Mouse (Mus musculus) cortical plate, adult 2 months (tissue): ENCODE results near the gene Lnpk. TPM values are rescaled to one million over a fixed set of nuclear protein-coding genes. Genes with fewer than 3 reads are reported as not detected.

Source experiments
- H3K27ac ChIP-seq: fragments of 200-500 bp; 2 replicates; pipeline ENCODE4 v1.5.1; 2012; ENCODE audit warnings: low read length, control low read depth, inconsistent platforms; ENCODE audit not compliant: insufficient read depth
- H3K4me1 ChIP-seq: fragments of 200-500 bp; 2 replicates; pipeline ENCODE4 v1.6.1; 2011; ENCODE audit warnings: low read length; ENCODE audit not compliant: control insufficient read depth, insufficient read depth
- H3K4me3 ChIP-seq: fragments of 200-500 bp; 2 replicates; pipeline ENCODE4 v1.5.1; 2011; ENCODE audit warnings: mild to moderate bottlenecking, low read length, control low read depth; ENCODE audit not compliant: insufficient read depth
- CTCF ChIP-seq: fragments of 200-500 bp; IDR thresholded peaks from 2 replicates; pipeline ENCODE4 v1.5.1; 2011; ENCODE audit warnings: mild to moderate bottlenecking, control low read depth, low read length; ENCODE audit not compliant: insufficient read depth; ENCODE audit errors: extremely low read depth
- POLR2A ChIP-seq: fragments of 200-500 bp; IDR thresholded peaks from 2 replicates; pipeline ENCODE4 v1.6.1; 2011; ENCODE audit warnings: mild to moderate bottlenecking, low read length, control low read depth; ENCODE audit not compliant: insufficient read depth; ENCODE audit errors: extremely low read depth
- polyA plus RNA-seq: library from polyadenylated mRNA; depleted of rRNA; stranded (reverse); fragments of >200 nt; gene quantifications from 2 replicates; pipeline ENCODE4 v1.2.3, GENCODE M21; 2012; rRNA removed

Lnpk gene
- polyA plus RNA-seq: 31.3 and 32.3 TPM in 2 replicates

DNA sequence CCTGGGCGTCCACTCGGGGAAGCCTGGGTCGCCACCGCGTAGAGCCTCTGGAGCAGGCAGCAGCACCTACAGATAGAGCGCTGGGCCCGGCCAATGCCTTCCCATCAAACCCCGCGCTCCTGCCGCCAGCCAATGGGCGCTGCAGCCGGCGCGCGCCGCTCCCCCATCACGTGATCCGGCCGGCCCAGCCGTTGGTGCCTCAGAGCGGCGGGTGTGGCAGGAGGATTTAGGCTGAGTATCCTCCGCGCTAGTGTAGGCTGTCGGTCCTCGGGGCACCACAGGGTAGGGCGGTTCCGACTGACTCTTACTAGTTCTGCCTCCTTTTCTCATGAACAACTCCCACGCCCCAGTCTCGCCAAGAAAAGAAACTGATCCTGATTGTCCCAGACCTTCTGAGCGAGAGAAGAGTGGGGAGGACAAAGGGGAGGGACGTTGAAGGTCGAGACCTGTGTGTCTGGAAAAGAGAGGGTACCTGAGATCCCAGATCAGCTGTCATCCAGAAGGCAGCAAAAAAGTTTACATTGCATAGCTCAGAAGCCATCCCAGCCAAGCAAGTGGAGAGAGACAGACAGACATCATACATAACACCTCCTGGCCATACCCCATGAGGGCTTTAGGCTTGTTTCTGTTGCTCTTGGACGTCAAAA is at the start of gene Lnpk:
Gene Lnpk (minus strand): TSS at position 593 of the 647 bp plus-strand sequence.
- Histone ChIP-seq H3K27ac (no peak within 1 kb of the TSS), H3K4me3 (peak within 1 kb of the TSS; percentile 74)

DNA sequence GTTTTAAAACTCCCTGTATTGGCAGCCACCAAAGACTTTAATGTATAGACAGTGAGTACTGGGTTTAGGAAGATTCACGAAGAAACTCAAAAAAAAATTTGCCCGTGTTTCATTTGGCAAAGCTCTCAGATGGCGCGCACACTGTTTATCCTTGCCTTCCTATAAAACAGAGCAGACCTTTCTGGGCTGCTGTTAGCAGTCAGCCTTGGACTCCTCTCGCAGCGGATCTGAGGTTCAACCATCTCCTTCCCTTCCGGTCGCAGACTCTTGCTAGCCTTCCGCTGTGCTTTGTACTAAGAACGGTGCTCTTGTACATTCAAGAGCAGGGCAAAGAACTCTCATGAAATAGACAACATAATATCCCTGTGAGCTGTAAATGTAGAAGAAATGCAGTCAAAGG is 41.1 kb upstream of the Lnpk start:
- Histone ChIP-seq H3K4me3 (no peak overlapping the region), H3K27ac (no peak overlapping the region), H3K4me1 (no peaks in the 10 kb centered on the region)
- TF ChIP-seq POLR2A: no peak
- no peak for TF ChIP-seq CTCF

More for the DNA sequence above, at the start of gene Lnpk:
- TF ChIP-seq POLR2A (peak; percentile 75; the same call in 1 of the 2 replicates), CTCF (no peak)
- peaks cover 3% of the 10 kb centered on the region; the same call in 1 of the 2 replicates for H3K4me1 ChIP-seq

- Histone ChIP-seq H3K27ac (no peak overlapping the region), H3K4me1 (no peaks in the 10 kb centered on the region), H3K4me3 (no peak overlapping the region)
- TF ChIP-seq POLR2A: no peak
- no peak for TF ChIP-seq CTCF
Measured at GRCm38 (mm10) chr2:74619676-74620246, 40.5 kb upstream of the Lnpk start.

- no peak for TF ChIP-seq CTCF
- TF ChIP-seq POLR2A: no peak
- Histone ChIP-seq H3K27ac (no peak overlapping the region), H3K4me3 (no peak overlapping the region), H3K4me1 (no peaks in the 10 kb centered on the region)
Measured at GRCm38 (mm10) chr2:74617706-74618105, 38.5 kb upstream of the Lnpk start.

- Histone ChIP-seq H3K4me1 (no peaks in the 10 kb centered on the region), H3K27ac (no peak overlapping the region), H3K4me3 (no peak overlapping the region)
- TF ChIP-seq POLR2A (no peak), CTCF (no peak)
Measured at GRCm38 (mm10) chr2:74611406-74611805, 32.2 kb upstream of the Lnpk start.

GRCm38 (mm10) chr2:74609350-74609749 is 30.1 kb upstream of the Lnpk start:
- Histone ChIP-seq H3K27ac (no peak overlapping the region), H3K4me1 (no peaks in the 10 kb centered on the region)

DNA sequence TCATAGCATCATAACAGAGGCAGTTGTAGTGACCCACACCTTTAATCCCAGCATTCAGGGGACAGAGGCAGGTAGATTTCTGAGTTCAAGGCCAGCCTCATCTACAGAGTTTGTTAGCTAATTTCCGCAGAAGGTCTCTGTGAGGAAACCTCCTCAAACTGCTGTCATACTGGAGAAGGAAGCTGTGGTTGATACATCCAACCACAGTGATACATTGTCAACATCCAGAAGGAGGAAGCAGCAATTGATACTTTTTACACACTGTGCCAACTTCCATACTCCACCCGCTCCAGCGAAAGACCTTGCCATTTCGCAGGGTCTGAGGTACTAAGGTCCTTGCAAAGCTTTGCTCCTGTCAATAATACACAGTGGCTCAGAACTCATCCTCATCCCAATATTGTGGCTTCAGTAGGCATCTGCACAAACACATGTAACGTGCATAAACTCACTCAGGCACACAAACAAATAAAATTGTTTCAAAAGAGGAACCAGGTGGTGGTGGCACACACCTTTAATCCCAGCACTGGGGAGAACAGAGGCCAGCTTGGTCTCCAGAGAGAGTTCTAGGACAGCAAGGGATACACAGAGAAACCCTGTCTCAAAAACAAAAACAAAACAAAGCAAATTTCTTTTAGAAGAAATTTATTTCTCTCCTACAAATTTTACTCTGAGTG is 27.0 kb upstream of the Lnpk start:
- no peaks in the 10 kb centered on the region for H3K4me1 ChIP-seq
- TF ChIP-seq POLR2A (no peak), CTCF (no peak)
- no peak overlapping the region for H3K4me3 ChIP-seq
- H3K27ac ChIP-seq: no peak overlapping the region

More at GRCm38 (mm10) chr2:74609350-74609749, 30.1 kb upstream of the Lnpk start:
- no peak for TF ChIP-seq CTCF
- no peak for TF ChIP-seq POLR2A
- H3K4me3 ChIP-seq: no peak overlapping the region

DNA sequence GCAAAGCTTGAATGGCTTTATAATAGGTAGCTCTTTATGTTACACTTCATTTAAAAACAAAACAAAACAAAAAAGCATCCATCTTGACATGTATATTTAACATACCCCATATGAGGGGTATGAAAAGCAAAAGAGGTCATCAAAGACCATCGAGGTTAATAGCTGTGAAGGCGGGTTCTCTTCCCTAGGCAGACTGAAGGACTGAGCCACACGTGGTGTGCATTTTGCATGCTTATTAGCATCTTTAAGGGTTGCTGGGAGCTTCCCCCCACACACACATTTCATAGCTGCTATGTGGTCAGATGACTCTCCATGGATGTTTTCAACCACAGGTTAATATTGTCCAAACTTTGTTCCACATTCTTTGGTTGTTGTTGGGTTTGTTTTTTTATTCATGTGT is 24.8 kb upstream of the Lnpk start:
- Histone ChIP-seq H3K4me1 (no peaks in the 10 kb centered on the region), H3K27ac (no peak overlapping the region), H3K4me3 (no peak overlapping the region)
- no peak for TF ChIP-seq CTCF

- TF ChIP-seq POLR2A: no peak
- TF ChIP-seq CTCF: no peak
- H3K4me3 ChIP-seq: no peak overlapping the region
- H3K4me1 ChIP-seq: no peaks in the 10 kb centered on the region
- H3K27ac ChIP-seq: no peak overlapping the region
Measured at GRCm38 (mm10) chr2:74602483-74602882, 23.2 kb upstream of the Lnpk start.

DNA sequence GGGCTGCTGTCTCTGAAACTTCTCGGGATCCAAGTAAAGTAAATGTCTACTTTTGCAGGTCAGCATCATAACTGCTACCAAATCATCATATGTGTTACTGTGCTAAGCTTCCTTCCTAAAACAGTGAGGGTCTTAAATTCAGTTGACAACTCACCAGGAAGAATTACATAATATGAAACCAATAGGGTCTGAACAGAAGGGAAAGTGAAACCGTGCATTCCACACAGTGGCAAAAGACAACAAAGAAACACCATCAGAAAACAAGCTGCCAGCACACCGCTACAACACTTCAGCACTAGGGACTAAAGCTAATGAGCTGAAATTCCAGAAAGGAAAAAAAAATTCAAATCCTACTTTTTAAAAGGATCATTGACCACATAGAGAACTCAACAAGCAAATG is 17.9 kb upstream of the Lnpk start:
- Histone ChIP-seq H3K27ac (no peak overlapping the region), H3K4me1 (no peaks in the 10 kb centered on the region), H3K4me3 (no peak overlapping the region)
- no peak for TF ChIP-seq POLR2A
- TF ChIP-seq CTCF: no peak
